Mouse (Mus musculus) c-Kit-negative CD71-positive TER-119-positive erythroid progenitor cells, embryonic 14.5 days (primary cell): ENCODE measurements around the gene Nos3.

ENCODE experiments used
- DNase-seq: peaks from one replicate; pipeline ENCODE4 v3.0.0-alpha.2; 2013; ENCODE audit warnings: low read depth, low spot score

Nos3 gene

DNA sequence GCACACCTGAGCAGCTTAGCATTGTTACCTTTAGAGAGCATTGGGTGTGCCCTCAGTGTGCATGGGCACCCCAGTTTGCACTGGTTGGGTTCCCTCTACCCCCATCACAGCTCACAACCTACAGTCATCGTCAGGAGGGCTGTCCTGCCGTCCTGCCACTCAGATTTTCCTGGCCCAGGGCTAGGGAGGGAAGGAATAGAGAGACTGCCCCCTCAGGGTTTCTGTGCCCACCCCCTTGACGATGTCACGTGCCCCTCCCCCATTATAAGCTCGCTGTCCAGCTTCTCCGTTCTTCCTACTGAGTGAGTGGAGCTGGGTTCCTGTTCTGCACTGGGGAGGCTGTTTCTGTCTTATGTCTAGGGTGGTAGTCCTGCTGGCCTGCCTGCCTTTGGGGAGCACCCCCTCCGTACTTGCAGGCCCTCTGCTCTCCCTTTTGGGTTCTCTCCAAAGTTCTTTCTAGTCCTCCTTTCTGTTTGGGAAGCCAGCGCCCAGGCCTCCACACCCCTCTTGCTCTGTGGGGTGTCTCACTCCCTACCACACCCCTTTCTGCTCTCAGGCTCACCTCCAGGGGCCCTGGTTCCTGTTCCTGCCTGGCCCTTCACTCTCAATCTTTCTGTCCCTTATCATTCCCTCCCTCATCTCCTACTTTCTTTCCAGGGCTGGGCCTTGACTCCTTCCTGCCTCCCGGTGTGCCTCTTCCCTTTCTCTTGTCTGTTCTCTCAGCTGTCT lies 62.1 kb downstream of the Nos3 start:
- no peak for DNase-seq

DNA sequence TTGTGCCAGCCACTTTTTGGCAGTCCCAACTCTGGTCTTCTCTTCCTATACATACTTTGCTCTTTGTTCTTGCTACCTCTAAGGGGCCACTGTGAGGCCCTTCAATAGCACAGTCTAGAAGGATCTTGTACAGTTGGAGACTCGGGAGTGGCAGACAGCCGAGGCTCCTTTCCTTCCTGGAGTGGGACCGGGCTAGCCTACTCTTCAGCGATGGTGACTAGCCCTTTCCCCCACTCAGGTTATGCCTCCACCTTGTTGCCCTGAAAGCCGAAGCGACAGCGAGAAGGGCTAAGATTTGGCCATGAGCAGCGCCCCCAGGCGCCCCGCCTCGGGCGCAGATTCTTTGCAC lies 62.6 kb downstream of the Nos3 start:
- no peak for DNase-seq

DNA sequence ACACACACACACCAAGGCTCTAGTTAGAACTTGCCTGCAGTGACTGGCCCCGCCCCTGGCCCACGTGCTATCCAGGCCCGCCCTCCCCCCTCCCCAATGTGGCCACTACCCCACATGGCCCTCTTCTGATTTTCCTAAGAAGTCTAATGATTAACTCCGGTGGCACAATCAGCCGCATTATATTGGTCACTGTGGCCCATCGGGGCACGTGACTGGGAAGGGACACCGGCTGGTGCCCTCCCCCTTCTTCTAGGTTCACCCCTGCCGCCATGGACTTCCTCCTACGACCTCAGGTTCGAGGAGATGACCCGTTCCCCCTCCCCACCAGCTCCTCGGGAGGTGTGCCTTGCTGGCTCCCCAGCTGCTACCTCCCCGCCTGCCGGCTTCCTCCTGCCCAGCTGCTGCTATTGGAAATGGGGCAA lies 63.4 kb downstream of the Nos3 start:
- no peak for DNase-seq

DNA sequence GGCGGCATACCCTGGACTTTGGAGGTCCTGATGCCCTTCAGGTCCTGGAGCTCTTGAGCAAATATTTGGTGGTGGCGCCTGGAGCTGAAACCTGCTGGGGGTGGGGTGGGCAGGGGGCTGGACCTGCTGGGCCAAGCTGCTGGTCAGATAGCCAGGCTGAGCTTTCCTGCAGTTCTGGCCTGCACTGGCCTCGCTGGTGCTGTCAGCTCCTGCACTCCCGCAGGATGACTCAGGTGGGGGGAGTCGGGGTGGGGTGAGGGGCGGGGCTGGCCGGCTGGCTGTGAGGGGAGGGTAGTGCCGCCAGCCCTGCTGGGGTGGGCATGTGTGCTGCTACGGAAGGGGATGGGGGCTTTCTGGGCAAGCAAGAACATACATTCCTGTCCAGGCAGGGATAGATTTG lies 64.0 kb downstream of the Nos3 start:
- no peak for DNase-seq

DNA sequence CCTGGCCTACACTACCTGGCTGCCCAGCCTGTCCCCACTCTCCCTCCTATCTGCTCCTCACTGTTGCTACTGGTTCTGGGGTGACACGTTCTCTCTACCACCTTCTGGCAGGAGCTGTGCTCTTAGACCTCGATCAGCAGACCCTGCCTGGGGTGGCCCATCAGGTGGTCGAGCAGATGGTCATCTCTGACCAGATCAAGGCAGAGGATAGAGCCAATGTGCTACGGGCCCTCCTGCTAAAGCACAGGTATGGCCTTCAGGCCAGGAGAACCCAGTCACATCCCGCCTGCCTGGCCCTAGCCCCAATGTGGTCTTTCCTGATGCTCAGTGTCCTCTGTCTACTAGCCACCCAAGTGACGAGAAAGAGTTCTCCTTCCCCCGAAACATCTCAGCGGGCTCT lies 69.4 kb downstream of the Nos3 start:
- DNase-seq: no peak
